Mouse (Mus musculus): ENCODE measurements around the gene Gjc2. TPM values are rescaled to one million over a fixed set of nuclear protein-coding genes. Genes with fewer than 3 reads are reported as not detected.

The Gjc2 gene
- polyA plus RNA-seq, 1 experiment from 2014 or later, result 0.77 TPM

DNA sequence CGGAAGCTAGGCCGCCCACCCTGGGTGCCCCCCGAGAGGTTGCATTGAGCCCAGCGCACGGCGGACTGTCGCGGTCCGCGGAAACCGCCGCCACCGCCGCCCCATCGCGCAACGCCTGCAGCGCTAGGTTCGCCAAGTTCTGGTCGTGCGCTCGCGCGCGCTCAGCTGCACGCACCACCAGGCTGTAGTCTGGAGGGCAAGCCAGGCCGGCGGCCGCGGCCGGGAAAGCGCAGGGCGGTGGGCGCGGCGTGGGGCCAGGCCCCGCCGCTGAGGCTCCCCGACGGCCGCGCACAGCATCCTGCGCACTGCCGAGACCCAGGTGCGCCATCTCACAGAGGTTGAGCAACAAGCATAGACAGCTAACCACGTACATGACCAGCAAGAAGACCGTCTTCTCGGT, 6.5 kb downstream of the Gjc2 start:
- WGBS, result 3% methylated on average over 47 of the region's 48 CpGs
- H3K9me3 ChIP-seq (replicated peaks), result no peaks in the 10 kb centered on the region

GRCm38 (mm10) chr11:59174189-59174838, 8.7 kb downstream of the Gjc2 start:
- H3K9ac ChIP-seq, result no peak overlapping the region
- no peak overlapping the region for H3K4me2 ChIP-seq
- no peak for ATAC-seq (replicated peaks; ENCODE audit: insufficient number of reproducible peaks, insufficient read depth, low FRiP score, low read depth)
- H3K4me1 ChIP-seq (replicated peaks), result peaks cover 22% of the 10 kb centered on the region
- H3K27me3 ChIP-seq, result peaks cover 58% of the 10 kb centered on the region
- H3K9me3 ChIP-seq (replicated peaks), result no peaks in the 10 kb centered on the region
- no peaks in the 10 kb centered on the region for H3K36me3 ChIP-seq
- WGBS, result 56% methylated on average over 6 of the region's 6 CpGs
- no peak overlapping the region for H3K4me3 ChIP-seq
- no peak overlapping the region for H3K27ac ChIP-seq

More for the DNA sequence above, 6.5 kb downstream of the Gjc2 start:
- H3K9ac ChIP-seq, result no peak overlapping the region
- no peaks in the 10 kb centered on the region for H3K36me3 ChIP-seq
- ATAC-seq (replicated peaks; ENCODE audit: insufficient number of reproducible peaks, insufficient read depth, low FRiP score, low read depth), result no peak; the same call in 1 of the 2 replicates
- peaks cover 60% of the 10 kb centered on the region for H3K27me3 ChIP-seq
- peaks cover 25% of the 10 kb centered on the region for H3K4me1 ChIP-seq (replicated peaks)
- peak overlapping the region; percentile 34 for H3K4me3 ChIP-seq
- peak overlapping the region; percentile 55 for H3K4me2 ChIP-seq
- no peak overlapping the region for H3K27ac ChIP-seq

GRCm38 (mm10) chr11:59170549-59170948, 12.5 kb downstream of the Gjc2 start:
- Histone ChIP-seq H3K4me2 (no peak overlapping the region), H3K9me3 (replicated peaks) (no peaks in the 10 kb centered on the region), H3K27me3 (peaks cover 21% of the 10 kb centered on the region), H3K4me1 (replicated peaks) (0 out of 2 replicates have a peak, but pooled peaks cover 10% of the 10 kb centered on the region), H3K9ac (no peak overlapping the region), H3K36me3 (no peaks in the 10 kb centered on the region), H3K4me3 (no peak overlapping the region), H3K27ac (0 out of 2 replicates have a peak overlapping the region, but pooled peaks have one; percentile 7)
- 0 out of 2 replicates have a peak, but pooled peaks have one; percentile 4 for ATAC-seq (replicated peaks; ENCODE audit: insufficient number of reproducible peaks, insufficient read depth, low FRiP score, low read depth)
- WGBS, result 86% methylated on average over 4 of the region's 4 CpGs

DNA sequence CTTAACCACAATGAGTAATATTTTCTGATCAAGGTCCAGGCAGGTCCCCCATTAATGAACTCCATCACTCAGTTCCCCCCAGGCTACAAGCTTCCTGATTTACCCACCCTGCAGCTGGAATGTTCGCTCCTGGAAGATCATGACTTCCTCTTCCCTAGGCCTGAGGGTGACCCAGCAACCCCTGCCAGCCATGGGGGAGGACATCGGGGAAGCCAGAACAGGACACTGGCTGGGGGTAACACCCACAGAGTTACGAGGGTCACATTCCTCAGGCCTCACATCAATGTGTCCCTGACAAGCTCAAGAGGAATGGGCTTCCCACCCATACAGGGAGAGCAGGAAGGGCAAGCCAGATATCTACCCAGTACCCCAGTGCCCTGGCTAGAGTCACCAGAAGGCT, 13.2 kb downstream of the Gjc2 start:
- ATAC-seq (replicated peaks; ENCODE audit: insufficient number of reproducible peaks, insufficient read depth, low FRiP score, low read depth), result no peak
- WGBS, result 47% methylated on average over 3 of the region's 3 CpGs
- H3K4me3 ChIP-seq, result no peak overlapping the region
- 0 out of 2 replicates have a peak overlapping the region, but pooled peaks have one; percentile 7 for H3K27ac ChIP-seq
- 0 out of 2 replicates have a peak, but pooled peaks cover 10% of the 10 kb centered on the region for H3K4me1 ChIP-seq (replicated peaks)
- no peaks in the 10 kb centered on the region for H3K36me3 ChIP-seq
- no peak overlapping the region for H3K4me2 ChIP-seq
- H3K27me3 ChIP-seq, result peaks cover 13% of the 10 kb centered on the region
- H3K9me3 ChIP-seq (replicated peaks), result no peaks in the 10 kb centered on the region
- H3K9ac ChIP-seq, result no peak overlapping the region

- H3K27ac ChIP-seq, result peak overlapping the region; percentile 53
- WGBS, result 39% methylated on average over 2 of the region's 2 CpGs
Observed at GRCm38 (mm10) chr11:59165616-59166241, 17.3 kb downstream of the Gjc2 start.

GRCm38 (mm10) chr11:59164384-59164783, 18.6 kb downstream of the Gjc2 start:
- Histone ChIP-seq H3K27me3 (no peaks in the 10 kb centered on the region), H3K4me3 (0 out of 2 replicates have a peak overlapping the region, but pooled peaks have one; percentile 83), H3K4me1 (replicated peaks) (peaks cover 34% of the 10 kb centered on the region), H3K9me3 (replicated peaks) (no peaks in the 10 kb centered on the region), H3K9ac (no peak overlapping the region), H3K27ac (peak overlapping the region; percentile 100), H3K36me3 (no peaks in the 10 kb centered on the region), H3K4me2 (peak overlapping the region; percentile 78)
- no peak for ATAC-seq (replicated peaks; ENCODE audit: insufficient number of reproducible peaks, insufficient read depth, low FRiP score, low read depth)
- 45% methylated on average over 9 of the region's 9 CpGs for WGBS

More at GRCm38 (mm10) chr11:59165616-59166241, 17.3 kb downstream of the Gjc2 start:
- Histone ChIP-seq H3K4me3 (no peak overlapping the region), H3K36me3 (no peaks in the 10 kb centered on the region), H3K9ac (no peak overlapping the region), H3K9me3 (replicated peaks) (no peaks in the 10 kb centered on the region), H3K27me3 (no peaks in the 10 kb centered on the region), H3K4me1 (replicated peaks) (peaks cover 37% of the 10 kb centered on the region), H3K4me2 (no peak overlapping the region)
- no peak for ATAC-seq (replicated peaks; ENCODE audit: insufficient number of reproducible peaks, insufficient read depth, low FRiP score, low read depth)

- Histone ChIP-seq H3K4me2 (peak within 1 kb of the TSS; percentile 78), H3K27me3 (no peaks in the 10 kb centered on the region), H3K27ac (peak within 1 kb of the TSS; percentile 100), H3K9ac (peak within 1 kb of the TSS; percentile 89), H3K4me3 (peak within 1 kb of the TSS; percentile 83), H3K4me1 (replicated peaks) (peaks cover 34% of the 10 kb centered on the region), H3K9me3 (replicated peaks) (no peaks in the 10 kb centered on the region), H3K36me3 (peaks cover 3% of the 10 kb centered on the region; the same call in 1 of the 2 replicates)
- ATAC-seq (replicated peaks; ENCODE audit: insufficient number of reproducible peaks, insufficient read depth, low FRiP score, low read depth), result peak; percentile 97
- WGBS, result 2% methylated on average over 68 of the region's 68 CpGs
Observed at GRCm38 (mm10) chr11:59163255-59164236, 19.5 kb downstream of the Gjc2 start, which contains the start of gene Iba57. Gene Iba57, minus strand, starts transcription at chr11:59163739.

DNA sequence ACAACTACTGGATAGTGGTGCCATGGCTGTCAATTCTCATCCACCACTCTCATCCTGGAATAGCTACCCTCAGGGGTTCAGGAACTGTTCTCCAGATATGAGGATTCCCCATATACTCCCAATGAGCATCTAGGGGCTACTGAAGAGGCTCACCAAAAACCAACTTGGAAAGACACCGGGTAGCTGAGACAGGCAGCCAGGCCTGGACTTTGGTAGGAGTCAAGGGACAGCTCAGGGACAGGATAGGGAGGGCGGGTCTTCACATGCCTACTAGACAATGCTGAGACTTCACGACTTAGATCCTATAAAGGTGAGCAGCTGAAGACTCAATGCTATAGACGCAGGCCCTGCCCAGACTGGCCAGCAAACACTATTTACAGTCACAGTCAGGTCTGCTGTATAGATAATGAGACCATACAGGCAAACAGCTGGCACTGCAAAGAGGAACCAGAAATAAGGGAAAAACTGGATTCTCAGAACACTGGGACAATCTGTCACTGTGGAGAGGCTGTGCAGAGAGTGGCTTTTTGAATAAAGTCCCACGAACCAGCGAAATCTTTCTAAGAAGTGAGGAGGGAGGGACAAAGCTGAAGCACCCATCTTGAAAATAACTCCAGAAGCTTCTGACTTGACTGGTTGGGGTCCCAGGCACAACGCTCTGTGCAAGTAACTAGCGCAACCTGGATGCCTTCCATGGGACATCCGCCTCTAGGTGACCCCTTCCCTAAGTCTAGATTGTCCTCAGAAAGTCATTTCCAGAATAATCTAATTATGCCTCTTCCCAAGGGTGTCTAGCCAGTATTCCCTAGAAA, 20.4 kb downstream of the Gjc2 start:
- peak; percentile 3; the same call in 1 of the 2 replicates for ATAC-seq (replicated peaks; ENCODE audit: insufficient number of reproducible peaks, insufficient read depth, low FRiP score, low read depth)
- Histone ChIP-seq H3K4me3 (peak overlapping the region; percentile 83), H3K4me1 (replicated peaks) (peaks cover 34% of the 10 kb centered on the region), H3K9ac (peak overlapping the region; percentile 60), H3K4me2 (peak overlapping the region; percentile 78), H3K27ac (peak overlapping the region; percentile 100), H3K9me3 (replicated peaks) (no peaks in the 10 kb centered on the region), H3K36me3 (peaks cover 12% of the 10 kb centered on the region; the same call in 1 of the 2 replicates), H3K27me3 (no peaks in the 10 kb centered on the region)
- 54% methylated on average over 9 of the region's 9 CpGs for WGBS

DNA sequence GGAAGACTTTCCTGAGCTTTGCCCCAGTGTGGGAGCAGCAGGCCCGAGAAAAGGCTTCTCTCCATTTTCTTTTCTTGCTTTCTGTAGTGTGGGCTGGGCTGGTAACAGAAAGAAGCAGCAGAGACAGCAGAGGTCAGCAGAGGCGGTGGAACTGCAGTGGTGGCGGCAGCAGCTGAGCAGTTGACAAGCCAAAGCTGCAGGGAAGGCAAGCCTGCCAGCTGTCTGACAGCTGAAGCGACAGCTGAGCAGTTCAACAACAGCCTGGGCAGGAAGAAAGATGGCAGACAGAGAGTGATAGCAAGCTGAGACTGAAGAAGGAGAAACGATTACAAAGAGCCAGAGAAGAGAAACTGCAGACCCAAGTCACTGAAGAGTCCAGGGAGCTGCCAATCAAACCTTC, 21.6 kb downstream of the Gjc2 start:
- H3K27ac ChIP-seq, result peak overlapping the region; percentile 48
- 47% methylated on average over 5 of the region's 5 CpGs for WGBS
- ATAC-seq (replicated peaks; ENCODE audit: insufficient number of reproducible peaks, insufficient read depth, low FRiP score, low read depth), result no peak

GRCm38 (mm10) chr11:59159558-59159957, 23.5 kb downstream of the Gjc2 start:
- no peaks in the 10 kb centered on the region for H3K27me3 ChIP-seq
- 82% methylated on average over 4 of the region's 4 CpGs for WGBS
- H3K9ac ChIP-seq, result no peak overlapping the region
- peaks cover 20% of the 10 kb centered on the region; the same call in 1 of the 2 replicates for H3K36me3 ChIP-seq
- ATAC-seq (replicated peaks; ENCODE audit: insufficient number of reproducible peaks, insufficient read depth, low FRiP score, low read depth), result no peak
- no peak overlapping the region for H3K4me3 ChIP-seq
- no peak overlapping the region for H3K27ac ChIP-seq
- H3K9me3 ChIP-seq (replicated peaks), result no peaks in the 10 kb centered on the region
- no peak overlapping the region for H3K4me2 ChIP-seq
- H3K4me1 ChIP-seq (replicated peaks), result peaks cover 27% of the 10 kb centered on the region

More for the DNA sequence above, 21.6 kb downstream of the Gjc2 start:
- no peak overlapping the region for H3K4me3 ChIP-seq
- H3K36me3 ChIP-seq, result peaks cover 17% of the 10 kb centered on the region; the same call in 1 of the 2 replicates
- H3K4me2 ChIP-seq, result no peak overlapping the region
- no peaks in the 10 kb centered on the region for H3K9me3 ChIP-seq (replicated peaks)
- H3K27me3 ChIP-seq, result no peaks in the 10 kb centered on the region
- H3K4me1 ChIP-seq (replicated peaks), result peaks cover 31% of the 10 kb centered on the region
- H3K9ac ChIP-seq, result no peak overlapping the region

Data from heart, embryonic 15.5 days (tissue).